Mouse (Mus musculus): ENCODE data around the gene Suds3.

Gene Suds3

GRCm38 (mm10) chr5:117060484-117061130 is 55.3 kb downstream of the Suds3 start:
- in situ Hi-C loops (cut with MboI, MseI): loop anchor here (25.0 kb wide), 1 partner anchor 948 kb away; no protein-coding TSS in a partner anchor

DNA sequence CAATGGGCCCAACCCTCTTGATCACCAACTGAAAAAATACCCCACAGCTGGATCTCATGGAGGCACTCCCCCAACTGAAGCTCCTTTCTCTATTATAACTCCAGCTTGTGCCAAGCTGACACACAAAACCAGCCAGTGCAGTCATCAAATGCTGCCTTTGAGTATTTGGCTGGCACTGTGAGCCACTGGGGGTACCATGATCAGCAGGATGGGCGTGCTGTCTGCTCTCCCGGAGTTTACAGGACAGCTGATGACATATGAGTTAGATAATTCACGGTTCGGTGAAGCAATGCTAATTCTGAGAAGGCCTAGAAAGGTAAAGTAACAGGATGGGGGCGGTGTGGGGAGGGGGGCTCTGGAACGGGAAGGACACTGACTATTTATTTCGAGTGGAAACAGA is 66.0 kb downstream of the Suds3 start:
- in situ Hi-C loops (cut with MboI, MseI): loop anchor here (25.0 kb wide), 1 partner anchor 938 kb away; no protein-coding TSS in a partner anchor

DNA sequence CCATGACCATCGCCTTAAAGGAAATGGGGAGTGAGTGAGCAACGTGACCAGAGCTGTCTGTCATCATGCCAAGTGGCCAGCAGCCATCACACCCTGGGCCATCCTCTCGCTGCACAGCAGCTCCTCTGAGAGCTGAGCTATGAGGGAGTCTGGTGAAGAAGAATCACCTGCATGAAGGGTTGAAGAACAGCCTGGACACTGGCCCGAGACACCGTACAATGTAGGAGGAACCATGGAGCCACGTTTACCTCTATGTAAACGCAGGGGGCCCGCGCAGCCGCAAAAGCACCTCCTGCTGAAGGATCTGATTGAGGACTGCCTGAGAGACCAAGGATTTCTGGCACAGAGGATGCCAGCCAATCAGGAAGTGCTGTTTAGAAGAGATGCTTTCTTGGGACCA is 70.8 kb downstream of the Suds3 start:
- in situ Hi-C loops (cut with MboI, MseI): no loop called here

- in situ Hi-C loops (cut with MboI, MseI): no loop called here
Observed at GRCm38 (mm10) chr5:117042661-117043060, 73.3 kb downstream of the Suds3 start.
